Mouse (Mus musculus): ENCODE results near the gene Chrd. TPM values are rescaled to one million over a fixed set of nuclear protein-coding genes. Genes with fewer than 3 reads are reported as not detected.

Gene Chrd
- total RNA-seq, 2 experiments from 2014 or later, result 5.2 to 6.0 TPM

DNA sequence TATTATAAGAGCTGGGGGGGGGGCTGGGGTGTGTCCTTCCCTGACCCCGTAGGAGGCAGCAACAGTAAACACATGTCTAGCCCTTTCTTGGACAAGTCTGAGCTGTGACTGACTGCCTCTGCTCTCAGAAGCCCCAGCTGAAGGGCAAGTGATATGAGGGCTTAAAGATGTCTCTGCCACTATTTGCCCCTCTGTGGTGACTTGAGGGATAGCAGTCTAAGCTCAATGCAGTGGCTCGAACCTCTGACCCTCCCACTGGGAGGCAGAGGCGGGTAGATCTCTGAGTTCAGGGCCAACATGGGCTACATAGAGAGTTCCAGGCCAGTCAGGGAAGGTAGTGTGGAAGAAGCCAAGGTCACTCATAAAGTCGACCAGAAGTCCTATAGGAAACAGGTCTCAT lies 22.1 kb upstream of the Chrd start:
- DNase-seq, result no peak

DNA sequence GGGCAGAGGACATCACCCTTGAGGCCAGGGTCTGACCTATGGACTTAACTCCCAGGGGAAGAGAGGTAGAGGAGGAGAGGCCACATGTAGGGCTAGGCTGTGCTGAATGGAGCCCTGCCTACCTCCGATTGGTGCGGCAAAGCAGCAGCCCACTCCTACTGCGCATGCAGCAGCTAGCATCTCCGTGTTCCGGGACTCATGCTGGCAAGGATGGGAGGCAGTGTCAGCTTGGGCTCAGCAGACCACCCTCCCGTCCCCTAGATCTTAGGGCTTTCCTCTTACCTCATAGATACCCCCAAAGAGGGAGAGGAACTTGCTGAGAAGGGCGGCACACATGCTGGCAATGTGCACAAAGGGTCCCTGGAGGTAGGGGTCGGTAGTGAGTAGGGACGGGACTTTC lies 20.7 kb upstream of the Chrd start:
- DNase-seq, result no peak

DNA sequence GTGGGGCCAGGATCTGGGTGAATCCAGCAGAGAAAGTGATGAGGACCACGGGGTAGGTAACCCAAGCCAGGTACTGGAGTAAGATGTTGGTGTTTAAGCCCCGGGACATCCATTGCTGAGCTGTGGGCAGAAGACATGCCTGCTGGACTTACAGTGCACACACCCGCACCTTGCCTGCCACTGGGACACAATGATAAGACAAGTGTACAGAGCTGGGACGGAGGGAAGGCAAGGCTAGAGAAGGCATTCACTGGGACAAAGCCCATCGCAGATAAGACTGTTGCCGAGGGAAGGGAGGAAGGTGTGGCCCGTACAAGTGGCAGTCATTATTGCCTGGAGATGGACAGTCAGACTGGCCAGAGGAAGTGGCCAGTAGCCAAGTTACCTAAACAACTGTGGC lies 20.0 kb upstream of the Chrd start:
- DNase-seq, result no peak

DNA sequence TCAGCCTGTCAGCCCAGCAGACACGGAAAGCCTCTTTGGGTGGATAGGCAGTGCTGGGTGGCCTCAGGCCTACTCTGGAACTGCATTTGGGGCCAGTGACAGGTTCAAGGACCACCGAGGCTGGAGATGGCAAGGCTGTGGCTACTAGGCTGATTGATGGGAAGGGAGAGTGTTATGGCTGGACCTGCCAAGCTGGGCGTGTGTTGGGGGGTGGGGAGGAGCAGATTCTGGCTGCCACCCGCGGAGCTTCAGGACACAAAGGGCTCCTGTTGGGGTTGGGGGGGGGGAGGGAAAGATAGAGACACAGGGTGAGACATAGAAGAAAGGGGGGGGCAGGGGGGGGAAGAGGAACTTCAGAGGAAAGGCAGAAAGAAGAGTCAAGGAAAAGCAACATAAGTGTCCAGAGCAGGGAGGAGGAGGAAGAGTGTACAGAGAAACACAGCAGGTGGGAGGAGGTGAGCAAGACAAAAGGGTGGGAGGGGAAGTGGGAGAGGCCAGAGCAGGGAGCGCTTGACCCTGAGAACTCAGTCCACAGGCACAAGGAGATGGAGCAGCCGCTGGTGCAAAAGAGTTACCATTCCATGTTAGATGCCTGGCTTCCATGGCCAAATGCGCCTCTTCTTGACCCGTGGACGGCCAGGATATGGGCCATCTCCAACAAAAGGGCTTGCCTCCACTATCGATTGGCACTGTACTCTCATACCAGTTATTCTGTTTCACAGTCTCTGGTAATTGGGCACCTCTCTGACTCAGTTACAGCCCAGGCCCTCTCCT lies 18.4 kb upstream of the Chrd start:
- no peak for DNase-seq

DNA sequence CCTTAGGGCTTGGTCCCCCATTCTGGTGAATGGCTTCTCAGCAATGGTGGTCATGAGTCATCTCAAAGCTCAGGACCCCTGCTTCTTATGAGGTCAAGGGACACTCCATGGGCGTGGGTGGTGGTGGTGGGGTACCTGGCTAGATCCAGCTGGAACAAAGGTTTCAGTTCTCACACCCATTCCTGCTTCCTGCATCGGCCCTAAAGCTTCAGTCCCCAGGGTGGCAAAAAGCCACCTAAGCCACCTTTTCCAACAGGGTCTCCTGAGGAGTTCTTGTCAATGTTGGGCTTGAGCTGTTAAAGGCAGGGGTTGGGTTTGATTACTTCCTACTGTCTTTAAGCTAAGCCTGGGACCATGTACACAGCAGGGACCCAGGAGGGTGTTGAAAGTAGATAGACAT lies 17.8 kb upstream of the Chrd start:
- no peak for DNase-seq

DNA sequence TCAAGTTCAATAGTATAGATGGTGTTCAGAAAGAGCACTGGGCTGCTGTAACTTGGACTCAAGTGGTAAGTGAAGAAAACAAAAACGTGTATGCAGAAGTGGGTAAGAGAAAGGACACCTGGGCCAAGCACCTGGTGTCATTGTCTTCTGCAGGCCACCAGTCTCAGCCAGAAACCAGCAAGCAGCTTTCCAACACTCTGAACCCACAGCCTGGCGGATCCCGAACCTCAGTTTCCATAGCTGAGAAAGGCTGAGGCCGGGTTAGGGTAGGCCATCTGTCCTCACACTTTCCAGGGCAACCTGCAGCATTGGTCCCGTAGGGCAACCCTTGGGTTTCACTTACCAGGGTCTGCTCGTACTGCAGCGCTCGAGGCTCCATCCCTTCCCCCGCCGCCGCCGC lies 17.4 kb upstream of the Chrd start:
- DNase-seq, result no peak

DNA sequence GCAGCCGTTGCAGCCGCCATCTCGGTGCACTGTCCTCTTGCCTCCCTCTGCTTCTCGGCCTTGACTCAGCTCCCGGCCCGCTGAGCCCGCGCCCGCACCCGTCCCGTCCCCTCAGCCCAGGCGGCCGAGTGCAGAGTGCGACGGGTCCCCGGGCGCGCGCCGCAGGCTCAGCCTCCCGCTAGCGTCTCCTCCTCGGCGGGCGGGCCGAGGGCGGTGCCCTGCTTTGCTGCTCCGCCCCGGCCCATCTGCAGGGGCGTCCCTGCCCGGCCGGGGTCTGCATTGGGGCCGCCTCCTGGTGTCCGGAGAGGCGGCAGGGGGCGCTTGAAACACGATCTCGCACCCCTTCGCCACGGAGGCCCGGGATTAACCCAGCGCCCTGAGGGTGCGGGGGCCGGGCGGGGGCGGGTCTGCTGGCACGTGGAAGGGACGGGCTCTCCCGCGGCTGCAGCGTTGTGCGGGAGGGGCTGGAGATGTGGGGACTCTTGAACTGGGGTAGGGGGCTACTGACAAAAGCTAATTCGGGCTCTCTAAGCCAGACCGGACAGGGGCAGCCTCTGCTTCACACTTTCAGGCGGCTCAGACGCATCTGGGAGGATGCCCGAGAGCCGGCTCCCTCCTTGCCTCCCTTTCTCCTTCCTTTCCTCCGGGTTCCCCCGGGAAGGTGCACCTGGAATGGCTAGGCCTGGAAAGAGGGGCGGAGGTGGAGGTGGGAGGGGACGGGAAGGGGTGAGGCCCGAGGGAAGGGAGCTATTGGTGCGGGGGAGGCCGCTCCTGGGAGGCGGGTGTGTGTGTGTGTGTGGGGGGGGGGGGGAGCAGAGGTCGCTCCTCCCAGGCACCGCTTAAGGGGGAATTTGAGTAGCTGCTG lies 16.7 kb upstream of the Chrd start:
- peak; percentile 91 for DNase-seq

DNA sequence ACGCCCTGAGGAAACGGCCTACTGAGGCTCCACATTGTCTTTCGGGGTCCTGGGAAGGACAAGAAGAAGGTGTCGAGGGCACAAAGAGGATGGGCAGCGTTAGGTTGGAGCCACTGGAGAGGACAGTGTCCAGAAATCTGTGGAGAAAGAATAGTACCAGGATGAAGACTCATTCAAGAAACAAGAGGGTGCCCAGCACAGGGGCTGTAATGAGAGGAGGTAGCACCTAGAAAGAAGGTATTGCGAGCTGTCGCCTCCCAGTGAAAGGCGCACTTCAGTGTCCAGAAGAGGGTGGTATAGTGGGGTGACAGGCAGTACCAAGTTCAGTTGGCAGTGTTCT lies 16.1 kb upstream of the Chrd start:
- DNase-seq, result no peak

DNA sequence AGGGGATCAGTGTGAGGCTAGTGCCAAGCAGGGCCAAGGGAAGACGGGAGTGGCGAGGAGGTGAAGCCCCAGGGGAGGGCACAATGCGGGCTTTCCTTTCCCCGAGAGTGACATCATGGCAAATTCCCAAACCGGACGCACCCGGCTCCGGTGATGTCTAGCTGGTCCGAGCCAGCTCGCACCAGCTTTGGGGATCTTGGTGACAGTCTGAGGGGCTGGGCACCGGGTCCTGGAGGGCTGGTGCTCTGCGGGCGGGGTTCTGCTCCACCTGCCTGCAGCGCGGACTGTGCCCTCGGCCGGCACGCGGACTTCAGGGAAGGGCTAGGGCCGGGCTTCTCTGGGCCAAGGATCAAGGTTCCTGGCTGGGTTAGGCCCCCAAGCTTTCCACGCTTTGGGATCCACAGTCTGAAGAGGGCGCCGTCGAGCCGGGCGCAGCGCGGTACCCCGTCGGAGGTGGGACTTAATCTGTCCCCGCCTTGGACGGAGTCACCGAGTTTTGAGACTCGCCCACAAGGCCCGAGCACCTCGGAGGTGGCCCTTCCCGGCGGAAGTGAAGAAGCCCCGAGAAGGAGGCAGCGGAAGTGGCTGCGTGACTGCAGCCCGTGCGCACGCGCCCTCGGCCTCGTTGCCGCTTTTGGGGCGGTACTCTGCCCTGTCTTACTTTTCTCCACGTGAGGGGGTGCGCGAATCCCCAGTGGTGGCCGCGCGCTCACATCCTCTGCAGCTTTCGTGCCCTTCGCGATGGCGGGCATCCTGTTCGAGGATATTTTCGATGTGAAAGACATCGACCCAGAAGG lies 15.5 kb upstream of the Chrd start, which contains the start of the genes Polr2h and Clcn2:
Gene Polr2h (plus strand): TSS at position 485 of the 797 bp plus-strand sequence.
Gene Clcn2 (minus strand): TSS at position 566 of the 797 bp plus-strand sequence.
- DNase-seq, result peak; percentile 98

DNA sequence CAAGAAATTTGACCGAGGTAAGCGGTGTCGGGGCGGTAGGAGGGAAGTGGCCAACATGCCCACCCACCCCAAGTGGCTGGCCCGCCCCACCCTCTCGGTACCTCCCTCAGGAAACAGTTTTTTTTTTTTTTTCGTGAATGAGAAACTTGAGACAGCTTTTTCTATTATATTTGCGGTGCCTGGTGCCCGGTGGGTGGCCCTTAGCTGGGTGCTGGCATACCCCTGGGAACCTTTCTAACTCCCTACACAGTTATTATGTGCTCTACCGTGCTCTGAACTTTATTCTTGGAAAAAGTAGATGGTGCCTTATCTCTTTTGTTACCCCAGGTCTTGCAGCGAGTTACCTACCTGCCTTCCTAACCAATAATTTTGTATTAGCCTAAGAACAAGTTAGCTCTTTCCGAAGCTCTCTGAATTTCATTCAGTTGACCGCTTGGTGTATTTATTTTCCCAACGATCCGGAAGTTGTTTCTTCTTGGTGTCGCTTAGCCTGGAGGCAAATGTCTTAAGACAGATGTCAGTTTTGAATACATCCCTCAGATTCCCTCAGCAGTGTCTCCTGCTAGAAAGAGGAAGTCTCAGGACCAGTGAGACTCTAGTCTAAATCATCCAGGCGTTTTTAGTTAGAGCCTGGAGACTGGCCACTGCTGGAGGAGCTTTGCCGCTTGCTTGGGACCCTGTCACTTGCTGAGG lies 14.8 kb upstream of the Chrd start:
- no peak for DNase-seq

DNA sequence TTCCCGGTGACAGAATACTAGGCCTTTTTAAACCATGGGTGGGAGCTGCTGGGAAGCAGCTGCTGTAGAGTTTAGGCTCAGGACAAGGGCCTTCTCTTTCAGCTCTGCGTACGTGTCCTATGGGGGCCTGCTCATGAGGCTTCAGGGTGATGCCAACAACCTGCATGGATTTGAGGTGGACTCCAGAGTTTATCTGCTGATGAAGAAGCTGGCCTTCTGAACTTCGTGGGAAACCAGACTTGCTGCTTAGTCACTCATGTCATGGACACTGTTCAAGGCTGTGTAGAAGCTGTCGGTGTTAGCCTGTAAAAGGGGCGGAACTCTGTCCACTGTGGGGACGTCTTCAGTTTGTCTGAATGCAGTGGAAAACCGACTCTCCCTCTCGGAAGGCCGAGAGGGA lies 11.1 kb upstream of the Chrd start:
- no peak for DNase-seq

DNA sequence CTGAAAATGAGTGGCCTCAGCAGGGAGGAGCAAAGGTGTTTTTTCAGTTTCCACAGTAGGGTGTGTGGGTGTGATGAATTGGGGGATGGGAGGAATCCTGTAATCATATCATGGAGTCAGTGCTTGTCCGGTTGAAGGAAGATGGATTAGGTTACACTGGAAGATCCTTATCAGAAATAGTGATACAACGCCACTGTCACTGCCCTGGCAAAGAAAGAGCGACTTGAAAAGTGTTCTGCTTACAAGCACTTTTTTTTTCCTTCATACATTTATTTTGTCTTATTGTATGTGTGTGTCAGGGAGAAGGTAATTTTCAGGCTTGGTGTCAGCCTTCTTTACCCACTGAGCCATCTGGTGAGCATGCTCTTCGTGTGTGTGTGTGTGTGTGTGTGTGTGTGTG lies 10.2 kb upstream of the Chrd start:
- DNase-seq, result no peak

DNA sequence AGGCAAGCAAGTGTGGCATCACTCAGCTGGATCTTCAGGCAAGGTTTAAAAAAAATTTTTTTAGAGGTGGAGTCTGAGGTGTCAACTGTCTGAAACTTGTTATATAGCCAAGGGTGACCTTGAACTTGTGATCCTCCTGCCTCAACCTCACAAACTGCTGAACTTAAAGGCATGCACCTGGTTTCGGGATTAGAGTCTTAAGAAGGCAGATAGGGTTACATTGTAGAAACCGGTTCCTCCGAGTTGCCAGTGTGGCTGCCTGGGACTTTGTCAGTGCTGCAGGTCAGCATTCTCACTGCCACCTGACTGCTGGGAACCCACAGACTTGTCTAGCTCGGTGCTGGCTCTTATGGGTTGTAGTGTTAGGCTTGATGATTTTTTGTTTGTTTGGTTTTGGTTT lies 9.7 kb upstream of the Chrd start:
- no peak for DNase-seq

DNA sequence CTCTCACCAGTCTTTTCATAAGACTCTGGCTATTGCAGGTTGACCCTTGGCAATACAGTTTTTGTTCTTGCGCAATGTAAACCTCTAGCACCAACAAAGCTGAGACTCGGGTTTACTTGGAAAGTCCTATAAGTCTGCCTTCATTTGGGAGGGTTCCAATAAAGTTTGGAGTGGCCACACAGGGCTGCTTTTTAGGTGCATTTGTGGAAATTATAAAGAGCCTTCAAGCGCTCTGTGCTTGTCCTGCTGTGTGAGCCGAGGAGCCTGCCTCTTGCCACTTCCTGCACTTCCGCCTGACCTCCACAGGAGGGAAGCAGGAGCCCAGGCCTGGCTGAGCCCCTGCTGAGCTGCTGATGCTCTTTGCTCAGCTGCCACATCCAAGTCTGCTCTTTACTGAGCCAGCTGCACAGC lies 8.6 kb upstream of the Chrd start:
- DNase-seq, result peak; percentile 81

DNA sequence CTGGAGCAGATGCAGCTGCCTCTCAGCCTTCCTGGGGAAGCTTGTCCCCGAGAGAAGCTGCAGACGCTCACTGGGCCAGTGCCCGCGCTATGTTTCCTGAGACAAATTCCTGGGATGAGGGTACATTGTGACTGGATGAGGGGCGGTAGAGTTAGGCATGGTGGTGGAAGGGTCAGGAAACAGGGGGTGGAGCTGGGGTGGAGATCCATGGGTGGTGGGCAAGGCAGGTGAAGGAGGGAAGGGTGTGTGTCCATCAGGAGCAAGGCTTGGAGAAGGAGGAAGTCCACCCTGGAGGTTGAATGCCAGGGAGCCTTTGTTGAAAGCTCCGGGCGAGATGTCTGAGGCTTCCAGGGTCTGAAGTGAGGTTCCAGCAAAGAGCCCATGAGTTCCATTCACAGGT lies 7.6 kb upstream of the Chrd start:
- no peak for DNase-seq

DNA sequence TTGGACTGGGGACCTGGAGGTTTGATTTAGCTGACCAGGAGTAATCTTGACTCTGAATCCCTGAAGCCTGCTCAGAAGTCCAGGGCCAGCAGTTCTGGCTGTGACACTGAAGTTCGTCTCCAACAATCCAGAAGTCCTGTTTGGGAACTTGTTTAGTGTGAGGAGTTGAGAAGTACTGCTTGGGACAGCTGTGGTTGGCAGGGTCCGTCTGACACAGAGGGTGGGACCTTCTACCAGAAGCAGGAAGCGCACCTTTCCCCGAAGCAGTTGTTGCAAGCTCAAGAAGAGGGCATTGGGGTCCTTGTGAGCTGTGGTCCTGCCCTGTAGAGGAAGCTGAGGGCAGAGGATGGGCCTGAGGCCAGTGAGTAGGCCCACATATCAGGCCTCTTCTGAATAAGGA lies 7.2 kb upstream of the Chrd start:
- DNase-seq, result no peak

DNA sequence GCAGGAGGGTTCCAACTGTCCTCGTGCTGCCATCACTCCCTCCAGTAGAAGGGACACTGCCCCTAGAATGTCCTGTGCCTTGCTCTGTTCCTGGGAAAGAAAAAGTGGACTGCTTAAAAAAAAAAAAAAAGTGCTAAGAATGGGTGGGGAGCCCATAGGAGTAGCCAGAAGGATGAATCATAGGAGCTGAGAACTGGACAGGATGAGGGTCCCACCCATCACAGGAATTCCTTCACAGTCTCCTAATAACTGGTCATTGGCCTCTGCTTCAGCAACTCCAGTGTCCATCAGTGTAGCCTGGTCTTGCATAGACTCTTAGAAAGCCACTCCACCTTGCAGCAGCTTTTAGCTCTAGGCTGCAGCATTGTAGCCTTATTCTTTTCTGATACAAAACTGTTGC lies 6.5 kb upstream of the Chrd start:
- DNase-seq, result no peak

DNA sequence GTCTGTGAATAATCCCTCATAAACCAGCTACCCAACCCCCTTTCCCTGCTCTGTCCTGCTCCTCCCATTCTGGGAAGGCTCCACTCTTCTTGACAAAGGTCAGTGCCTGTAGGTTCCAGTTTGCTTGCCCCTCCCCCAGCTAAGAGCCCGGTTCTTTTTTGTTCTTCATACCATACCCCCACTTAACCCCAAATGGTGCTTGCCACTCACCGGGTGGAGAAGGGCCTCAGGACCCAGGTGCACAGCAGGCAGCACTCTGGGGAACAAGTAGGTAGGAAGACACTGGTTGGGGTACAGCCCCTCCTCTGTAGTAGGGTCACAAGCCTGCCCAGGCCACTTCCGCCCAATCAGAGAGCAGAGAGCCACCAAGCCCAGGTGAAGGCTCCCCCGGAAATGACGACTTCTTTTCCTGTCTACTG lies 2.6 kb upstream of the Chrd start:
- no peak for DNase-seq

DNA sequence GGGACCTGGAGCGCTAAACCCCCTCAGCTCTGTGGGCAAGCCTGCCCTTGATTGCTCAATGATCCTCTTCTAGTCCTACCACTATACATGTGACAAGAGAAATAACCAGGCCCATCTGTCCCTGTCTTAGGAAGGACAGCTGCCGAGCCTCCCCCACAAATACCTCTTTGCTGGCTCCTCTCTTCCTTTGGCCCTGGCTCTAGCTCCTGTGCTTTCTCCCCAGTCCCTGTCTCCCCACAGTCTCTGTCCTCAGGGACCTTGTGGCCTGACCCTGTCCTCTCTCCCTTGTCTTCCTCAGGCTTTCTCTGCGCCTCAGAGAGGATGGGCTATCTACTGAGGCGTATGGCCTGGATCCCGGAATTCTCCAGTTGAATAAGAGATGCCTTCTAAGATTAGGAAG lies 1.2 kb upstream of the Chrd start:
- no peak for DNase-seq

DNA sequence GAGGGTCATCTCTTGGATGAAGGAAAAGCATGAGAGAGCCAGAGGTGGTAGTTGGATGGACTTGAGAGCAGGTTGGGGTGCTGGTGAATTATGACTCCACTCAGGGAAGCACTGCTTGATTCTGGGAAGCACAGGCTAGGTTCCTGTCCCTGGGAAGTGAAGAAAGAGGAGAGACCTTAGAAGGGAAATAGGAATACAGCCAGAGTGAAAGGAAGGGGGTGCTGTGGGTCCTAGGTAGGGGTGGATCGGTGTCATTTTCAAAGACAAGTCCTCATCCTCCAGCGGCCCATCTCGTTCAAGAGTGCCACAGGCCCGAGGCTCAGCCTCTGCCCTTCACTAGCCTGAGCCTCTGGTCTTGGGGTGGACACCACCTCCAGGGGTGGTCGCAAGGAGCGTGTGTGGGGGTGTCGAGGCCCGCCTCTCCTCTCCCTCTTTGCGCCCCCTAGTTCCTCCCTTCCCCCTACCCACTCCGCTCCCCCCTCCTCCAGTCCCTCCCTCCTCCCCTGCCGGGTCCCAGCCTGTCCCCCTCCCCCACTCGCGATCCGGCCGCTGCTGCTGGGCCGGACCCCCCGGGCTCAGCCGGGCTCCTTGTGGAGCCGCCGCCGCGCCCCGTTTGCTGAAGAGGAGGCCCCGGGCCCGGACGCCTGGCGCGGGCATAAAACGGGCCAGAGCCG lies 539 bp upstream of the Chrd start:
- no peak for DNase-seq

Measured in adrenal gland, postnatal 10 days (tissue).